Mouse (Mus musculus): ENCODE results near the gene Hdac2.

The Hdac2 gene

GRCm38 (mm10) chr10:36974086-36974675 is at the start of gene Hdac2:
Hdac2 (plus strand) TSS chr10:36974544.
- peak; percentile 91 for DNase-seq

GRCm38 (mm10) chr10:36928212-36928611 is 46.1 kb upstream of the Hdac2 start:
- no peak for DNase-seq

GRCm38 (mm10) chr10:36935863-36936262 is 38.5 kb upstream of the Hdac2 start:
- DNase-seq = no peak

- no peak for DNase-seq
Observed at GRCm38 (mm10) chr10:36936271-36936670, 38.1 kb upstream of the Hdac2 start.

- no peak for DNase-seq
Observed at GRCm38 (mm10) chr10:36951742-36952141, 22.6 kb upstream of the Hdac2 start.

- peak; percentile 7 for DNase-seq
Observed at GRCm38 (mm10) chr10:36952622-36953021, 21.7 kb upstream of the Hdac2 start.

GRCm38 (mm10) chr10:36959563-36960110 is 14.7 kb upstream of the Hdac2 start:
- no peak for DNase-seq

- DNase-seq = no peak
Observed at GRCm38 (mm10) chr10:36964406-36964805, 9.9 kb upstream of the Hdac2 start.

GRCm38 (mm10) chr10:36974676-36975520 is 554 bp downstream of the Hdac2 start:
- DNase-seq = no peak

- DNase-seq = no peak
Observed at GRCm38 (mm10) chr10:36981866-36982265, 7.5 kb downstream of the Hdac2 start.

- no peak for DNase-seq
Observed at GRCm38 (mm10) chr10:36992149-36992548, 17.8 kb downstream of the Hdac2 start.

GRCm38 (mm10) chr10:37000839-37001238 is 26.5 kb downstream of the Hdac2 start:
- DNase-seq = no peak

- peak; percentile 52 for DNase-seq
Observed at GRCm38 (mm10) chr10:37014274-37015107, 40.1 kb downstream of the Hdac2 start.

GRCm38 (mm10) chr10:37015729-37016128 is 41.4 kb downstream of the Hdac2 start:
- no peak for DNase-seq

- DNase-seq = no peak
Observed at GRCm38 (mm10) chr10:37016200-37016599, 41.9 kb downstream of the Hdac2 start.

GRCm38 (mm10) chr10:37024301-37024700 is 50.0 kb downstream of the Hdac2 start:
- no peak for DNase-seq

GRCm38 (mm10) chr10:37028651-37029050 is 54.3 kb downstream of the Hdac2 start:
- DNase-seq = no peak

- no peak for DNase-seq
Observed at GRCm38 (mm10) chr10:37035090-37035497, 60.8 kb downstream of the Hdac2 start.

- DNase-seq = peak; percentile 32
Observed at GRCm38 (mm10) chr10:37047661-37048098, 73.3 kb downstream of the Hdac2 start.

Measured in right cerebral cortex, postnatal 25 days (tissue).